Mouse (Mus musculus) embryonic fibroblast, embryonic 13.5 days (primary cell): Measurements from ENCODE around the gene Cmtm6.

Experiments
- CTCF ChIP-seq: IDR thresholded peaks from 2 replicates; pipeline ENCODE4 v1.5.1; 2011; ENCODE audit warnings: mild to moderate bottlenecking, control low read depth, low read length, moderate library complexity, borderline replicate concordance; ENCODE audit not compliant: insufficient read depth
- POLR2A ChIP-seq: IDR thresholded peaks from 2 replicates; pipeline ENCODE4 v1.6.1; 2011; ENCODE audit warnings: low read depth, mild to moderate bottlenecking, control low read depth, low read length, moderate library complexity

- TF ChIP-seq CTCF, result no peak
- TF ChIP-seq POLR2A, result no peak
These were observed 58.6 kb downstream of the Cmtm6 start for GRCm38 (mm10) chr9:114789557-114789956.
